Comparison of ENCODE assay signal across 9 mouse cellular contexts in the genomic region with DNA sequence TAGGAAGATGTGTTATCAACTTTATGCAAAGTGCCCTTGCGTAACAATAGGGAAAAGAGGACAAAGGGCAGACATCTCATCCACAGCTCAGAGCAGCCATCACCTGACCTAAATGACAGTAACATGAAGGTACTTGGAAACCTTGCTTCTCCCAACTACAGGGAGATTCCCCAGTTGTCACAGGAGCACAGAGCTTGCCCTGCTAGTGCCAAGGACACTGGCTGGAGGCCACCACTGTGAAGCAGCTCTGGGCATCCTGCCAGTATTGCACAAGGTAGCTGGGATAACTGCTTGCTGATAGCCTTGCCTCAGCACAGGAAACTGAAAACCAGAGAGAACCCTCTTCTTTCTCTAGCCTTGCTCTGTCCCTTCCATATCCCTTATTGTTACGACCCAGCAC. TPM values are rescaled to one million over a fixed set of nuclear protein-coding genes. Genes with fewer than 3 reads are reported as not detected.
DNase-seq lines count a peak whose midpoint lies in the region; ATAC-seq and TF ChIP-seq lines count a peak whose summit lies in the region.
"Had no signal": no experiment of that assay in that cellular context is flagged by ENCODE, and none has a peak within 500 bp of the region (broad histone marks: within the 10 kb centered on the region; RNA-seq: fewer than 3 reads in every experiment).

No protein-coding gene starts in this region.

- H3K9ac ChIP-seq in hindbrain, embryonic 15.5 days: no peak overlapping the region
- H3K9ac ChIP-seq in liver, postnatal 0 days (replicated peaks): no peak overlapping the region

- H3K4me3 ChIP-seq in hindbrain, embryonic 15.5 days: no peak overlapping the region
- no peak overlapping the region for H3K4me3 ChIP-seq in hindbrain, embryonic 10.5 days
- no peak overlapping the region for H3K4me3 ChIP-seq in liver, postnatal 0 days (ENCODE audit: low read depth, low read length)
- H3K4me3 ChIP-seq: erythroblast, embryonic 14.5 days had no signal

- 60% methylated on average over 2 of the region's 2 CpGs for WGBS in hindbrain, embryonic 15.5 days
- WGBS in hindbrain, embryonic 10.5 days: 87% methylated on average over 2 of the region's 2 CpGs
- WGBS in liver, postnatal 0 days (ENCODE audit: insufficient replicate concordance): 30% methylated on average over 2 of the region's 2 CpGs

- no peaks in the 10 kb centered on the region for H3K36me3 ChIP-seq in hindbrain, embryonic 15.5 days
- no peaks in the 10 kb centered on the region for H3K36me3 ChIP-seq in hindbrain, embryonic 10.5 days
- no peaks in the 10 kb centered on the region for H3K36me3 ChIP-seq in liver, postnatal 0 days (replicated peaks; ENCODE audit: insufficient read depth, low read length)

- DNase-seq in hindbrain, embryonic 10.5 days (ENCODE audit: low spot score): no peak
- peak; percentile 97 for DNase-seq in adrenal gland, postnatal 10 days
- peak; percentile 25 to 37 for DNase-seq in frontal cortex, postnatal 36 days (ENCODE audit: low spot score in 2 of 2)
- peak; percentile 93 for DNase-seq in heart, postnatal 4 days
- peak; percentile 89 for DNase-seq in liver, postnatal 0 days
- peak; percentile 11 to 17 for DNase-seq in spleen, adult 18-20 months
- no peak for DNase-seq in thymus, postnatal 14 days

- TF ChIP-seq EP300 in liver, postnatal 0 days (IDR thresholded peaks at IDR 0.05; ENCODE audit: low read depth): no peak

- 0 out of 2 replicates have a peak, but pooled peaks have one; percentile 27 for ATAC-seq in hindbrain, embryonic 15.5 days (ENCODE audit: low FRiP score, low read depth)
- ATAC-seq in liver, postnatal 0 days: peak; percentile 93

- no peak overlapping the region for H3K27ac ChIP-seq in hindbrain, embryonic 15.5 days (replicated peaks)
- no peak overlapping the region for H3K27ac ChIP-seq in hindbrain, embryonic 10.5 days
- H3K27ac ChIP-seq in liver, postnatal 0 days (ENCODE audit: low read depth): peak overlapping the region; percentile 44; the same call in 1 of the 2 replicates

- no peaks in the 10 kb centered on the region for H3K9me3 ChIP-seq in hindbrain, embryonic 15.5 days
- no peaks in the 10 kb centered on the region for H3K9me3 ChIP-seq in hindbrain, embryonic 10.5 days
- H3K9me3 ChIP-seq in liver, postnatal 0 days (ENCODE audit: low read length): no peaks in the 10 kb centered on the region

- H3K4me1 ChIP-seq in hindbrain, embryonic 15.5 days (replicated peaks): 0 out of 2 replicates have a peak, but pooled peaks cover 5% of the 10 kb centered on the region
- no peaks in the 10 kb centered on the region for H3K4me1 ChIP-seq in hindbrain, embryonic 10.5 days (replicated peaks)
- H3K4me1 ChIP-seq in liver, postnatal 0 days (ENCODE audit: insufficient read depth): peaks cover 11% of the 10 kb centered on the region

- H3K27me3 ChIP-seq in hindbrain, embryonic 15.5 days: no peaks in the 10 kb centered on the region
- H3K27me3 ChIP-seq in hindbrain, embryonic 10.5 days (ENCODE audit: insufficient read depth, poor library complexity, severe bottlenecking): no peaks in the 10 kb centered on the region
- H3K27me3 ChIP-seq in liver, postnatal 0 days (ENCODE audit: insufficient read depth, low read length): no peaks in the 10 kb centered on the region

- no peak for TF ChIP-seq CTCF in liver, postnatal 0 days (IDR thresholded peaks at IDR 0.05; ENCODE audit: low read depth)

- no peak overlapping the region for H3K4me2 ChIP-seq in hindbrain, embryonic 15.5 days
- H3K4me2 ChIP-seq in liver, postnatal 0 days (ENCODE audit: low read depth, low read length): no peak overlapping the region

RNA-seq across cellular contexts. Expression of a gene that starts 31.7 kb away (rescaled TPM):
- 0.81 and 0.82 TPM in 2 replicates for polyA plus RNA-seq in hindbrain, embryonic 15.5 days (2015; fragmentation: Nextera tagmentation; extraction: Ambion mirVana)
- polyA plus RNA-seq in hindbrain, embryonic 10.5 days (2016; fragmentation: Nextera tagmentation; extraction: Ambion mirVana): 1.0 and 1.1 TPM in 2 replicates
- 1 to 10 TPM; 1.7 to 3.2 TPM for total RNA-seq in adrenal gland, postnatal 10 days (2021)
- 1 to 10 TPM; 1.8 to 3.0 TPM for total RNA-seq in heart, postnatal 4 days (2021)
- polyA plus RNA-seq in liver, postnatal 0 days (2015; fragmentation: Nextera tagmentation; extraction: Ambion mirVana): 0.31 and 0.47 TPM in 2 replicates

Comparison
In these comparisons a context has a peak if more than half of its experiments do, and no peak if none do; other contexts are left out.
1. DNase-seq: peak in adrenal gland, postnatal 10 days (single experiment), frontal cortex, postnatal 36 days (2 of 2), heart, postnatal 4 days (single experiment), liver, postnatal 0 days (single experiment) and spleen, adult 18-20 months (2 of 2); none in hindbrain, embryonic 10.5 days (single experiment) and thymus, postnatal 14 days (single experiment).